Mouse (Mus musculus) liver, embryonic 14.5 days (tissue): ENCODE results near the gene Il1r1. TPM values are rescaled to one million over a fixed set of nuclear protein-coding genes. Genes with fewer than 3 reads are reported as not detected.

ENCODE experiments used
- ATAC-seq: fragments of 200-750 bp; cut with Nextera tagmentation; 2 replicates; pipeline ENCODE4 v1.8.0; 2017; ENCODE audit warnings: moderate number of reproducible peaks, mild to moderate bottlenecking, moderate library complexity; ENCODE audit not compliant: insufficient read depth
- DNase-seq, 3 experiments: peaks; one replicate each; pipeline ENCODE4 v3.0.0-alpha.2; 2012 to 2013; ENCODE audit warnings: low read depth in 3 of 3, low spot score in 3 of 3
- H3K27ac ChIP-seq: fragments of 300-500 bp; sonication (generic); 2 replicates; pipeline ENCODE4 v1.5.1; 2014; ENCODE audit warnings: moderate library complexity, mild to moderate bottlenecking, control low read depth, inconsistent platforms
- H3K27me3 ChIP-seq: fragments of 300-500 bp; sonication (generic); 2 replicates; pipeline ENCODE4 v1.6.1; 2014; ENCODE audit warnings: mild to moderate bottlenecking, low read length, moderate library complexity; ENCODE audit not compliant: control insufficient read depth, insufficient read depth
- H3K36me3 ChIP-seq: fragments of 300-500 bp; sonication (generic); replicated peaks from 2 replicates; pipeline ENCODE4 v1.6.1; 2014; ENCODE audit warnings: low read depth; ENCODE audit not compliant: control insufficient read depth, insufficient read depth
- H3K4me1 ChIP-seq, 2 experiments: fragments of 200-500 bp in 1 of 2; fragments of 300-500 bp in 1 of 2; sonication (generic) in 1 of 2; replicated peaks; 2 replicates each; pipeline ENCODE4 v1.6.1; 2012 to 2014; ENCODE audit warnings: antibody characterized with exemption in 1 of 2, inconsistent platforms in 1 of 2, low read length in 1 of 2; ENCODE audit not compliant: control insufficient read depth in 2 of 2, insufficient read depth in 2 of 2
- H3K4me2 ChIP-seq: fragments of 300-500 bp; sonication (generic); 2 replicates; pipeline ENCODE4 v1.6.1; 2014; ENCODE audit warnings: low read depth, mild to moderate bottlenecking, control low read depth, moderate library complexity
- H3K4me3 ChIP-seq, 2 experiments: fragments of 200-500 bp in 1 of 2; fragments of 300-500 bp in 1 of 2; sonication (generic) in 1 of 2; 2 replicates each; pipeline ENCODE4 v1.5.1; 2012 to 2014; ENCODE audit warnings: low read depth in 2 of 2, low read length in 2 of 2, mild to moderate bottlenecking in 2 of 2, control low read depth in 1 of 2, inconsistent platforms in 1 of 2, moderate library complexity in 1 of 2; ENCODE audit not compliant: insufficient read depth in 1 of 2
- H3K9ac ChIP-seq: fragments of 300-500 bp; sonication (generic); replicated peaks from 2 replicates; pipeline ENCODE4 v1.6.1; 2014; ENCODE audit warnings: mild to moderate bottlenecking, control low read depth, moderate library complexity
- H3K9me3 ChIP-seq: fragments of 300-500 bp; sonication (generic); 2 replicates; pipeline ENCODE4 v1.6.1; 2016; ENCODE audit warnings: low read length, mixed read lengths; ENCODE audit not compliant: control insufficient read depth
- CTCF ChIP-seq: IDR thresholded peaks from 2 replicates; pipeline ENCODE4 v1.5.1; 2016; ENCODE audit warnings: antibody characterized with exemption, low read depth, control low read depth
- EP300 ChIP-seq: IDR thresholded peaks from 2 replicates; pipeline ENCODE4 v1.6.1; 2016; ENCODE audit warnings: antibody characterized with exemption, low read depth
- WGBS: fragments of 180-500 bp; shearing (Covaris S2); extraction: QIAGEN DNeasy Blood & Tissue Kit; methylation state at CpG from one replicate; pipeline ENCODE4 v1.1.7; 2014; ENCODE audit not compliant: insufficient replicate concordance; 5-methylcytosine and 5-hydroxymethylcytosine counted together
- polyA plus RNA-seq, 2 experiments: library from polyadenylated mRNA; depleted of rRNA in 1 of 2; stranded (reverse) in 1 of 2; unstranded in 1 of 2; fragments of >200 nt; fragmentation: Nextera tagmentation in 1 of 2; extraction: Ambion mirVana in 1 of 2; gene quantifications; 2 replicates each; pipeline versions ENCODE4 v1.2.1 to v1.2.3; 2012 to 2014

The Il1r1 gene
- polyA plus RNA-seq, 2 experiments, result 2.9 to 9.9 TPM

GRCm38 (mm10) chr1:40290489-40291255 lies 65.8 kb downstream of the Il1r1 start:
- no peak for TF ChIP-seq EP300
- TF ChIP-seq CTCF, result peak; percentile 59
- Histone ChIP-seq H3K4me2 (no peak overlapping the region), H3K9ac (no peak overlapping the region), H3K4me3 (no peak overlapping the region), H3K27ac (no peak overlapping the region), H3K9me3 (no peaks in the 10 kb centered on the region), H3K36me3 (no peaks in the 10 kb centered on the region), H3K27me3 (no peaks in the 10 kb centered on the region), H3K4me1 (peaks cover 0 to 2% of the 10 kb centered on the region in 2 experiments; a peak in 1 of 4 replicates)
- WGBS, result 54% methylated on average over 12 of the region's 12 CpGs
- no peak for ATAC-seq
- DNase-seq, result no peak

GRCm38 (mm10) chr1:40292231-40292630 lies 67.4 kb downstream of the Il1r1 start:
- Histone ChIP-seq H3K4me1 (peaks cover 0 to 2% of the 10 kb centered on the region in 2 experiments; a peak in 1 of 4 replicates), H3K27me3 (no peaks in the 10 kb centered on the region), H3K9ac (no peak overlapping the region), H3K27ac (no peak overlapping the region), H3K9me3 (no peaks in the 10 kb centered on the region), H3K36me3 (no peaks in the 10 kb centered on the region), H3K4me2 (no peak overlapping the region), H3K4me3 (no peak overlapping the region)
- no peak for ATAC-seq
- TF ChIP-seq CTCF (no peak), EP300 (no peak)
- no peak for DNase-seq
- WGBS, result 78% methylated on average over 2 of the region's 2 CpGs

GRCm38 (mm10) chr1:40293891-40294290 lies 69.0 kb downstream of the Il1r1 start:
- DNase-seq (no peak), ATAC-seq (no peak)
- no peaks in the 10 kb centered on the region for H3K36me3 ChIP-seq
- H3K9ac ChIP-seq, result no peak overlapping the region
- TF ChIP-seq EP300, result no peak
- TF ChIP-seq CTCF, result peak; percentile 60
- no peaks in the 10 kb centered on the region for H3K9me3 ChIP-seq
- no peak overlapping the region for H3K4me3 ChIP-seq
- H3K27ac ChIP-seq, result no peak overlapping the region
- H3K4me1 ChIP-seq, result peaks cover 0 to 3% of the 10 kb centered on the region in 2 experiments; a peak in 2 of 4 replicates
- no peaks in the 10 kb centered on the region for H3K27me3 ChIP-seq
- 82% methylated on average over 7 of the region's 7 CpGs for WGBS
- no peak overlapping the region for H3K4me2 ChIP-seq

- WGBS, result 63% methylated on average over 9 of the region's 9 CpGs
- Histone ChIP-seq H3K4me1 (peaks cover 0 to 3% of the 10 kb centered on the region in 2 experiments; a peak in 2 of 4 replicates), H3K4me2 (no peak overlapping the region), H3K9ac (no peak overlapping the region), H3K27me3 (no peaks in the 10 kb centered on the region), H3K27ac (no peak overlapping the region), H3K9me3 (no peaks in the 10 kb centered on the region), H3K36me3 (no peaks in the 10 kb centered on the region), H3K4me3 (no peak overlapping the region)
- peak in 1 of 3 experiments; percentile 29 for DNase-seq
- TF ChIP-seq CTCF, result no peak
- no peak for TF ChIP-seq EP300
- no peak for ATAC-seq
These were observed 69.9 kb downstream of the Il1r1 start for GRCm38 (mm10) chr1:40294824-40295223.

GRCm38 (mm10) chr1:40298053-40298452 lies 73.2 kb downstream of the Il1r1 start:
- no peaks in the 10 kb centered on the region for H3K27me3 ChIP-seq
- no peak overlapping the region for H3K9ac ChIP-seq
- H3K4me2 ChIP-seq, result no peak overlapping the region
- peaks cover 2 to 5% of the 10 kb centered on the region in 2 experiments; a peak in 3 of 4 replicates for H3K4me1 ChIP-seq
- H3K9me3 ChIP-seq, result no peaks in the 10 kb centered on the region
- TF ChIP-seq EP300 (peak; percentile 53), CTCF (no peak)
- no peak overlapping the region for H3K27ac ChIP-seq
- 50% methylated on average over 2 of the region's 2 CpGs for WGBS
- 0 out of 2 replicates have a peak, but pooled peaks have one; percentile 15 for ATAC-seq
- no peak overlapping the region for H3K4me3 ChIP-seq
- DNase-seq, result no peak
- no peaks in the 10 kb centered on the region for H3K36me3 ChIP-seq
